Mouse (Mus musculus) kidney, adult 2 months (tissue): ENCODE results near the gene Efs.

Source experiments
- CTCF ChIP-seq: fragments of 200-500 bp; conservative IDR thresholded peaks from 2 replicates; pipeline ENCODE4 v1.5.1; 2011; ENCODE audit warnings: low read depth, mild to moderate bottlenecking, control low read depth, low read length, moderate library complexity, mixed read lengths; ENCODE audit not compliant: insufficient read depth, insufficient read length
- POLR2A ChIP-seq: fragments of 200-500 bp; IDR thresholded peaks from one replicate; pipeline ENCODE4 v1.6.1; 2011; ENCODE audit warnings: low read depth, low read length, control low read depth

DNA sequence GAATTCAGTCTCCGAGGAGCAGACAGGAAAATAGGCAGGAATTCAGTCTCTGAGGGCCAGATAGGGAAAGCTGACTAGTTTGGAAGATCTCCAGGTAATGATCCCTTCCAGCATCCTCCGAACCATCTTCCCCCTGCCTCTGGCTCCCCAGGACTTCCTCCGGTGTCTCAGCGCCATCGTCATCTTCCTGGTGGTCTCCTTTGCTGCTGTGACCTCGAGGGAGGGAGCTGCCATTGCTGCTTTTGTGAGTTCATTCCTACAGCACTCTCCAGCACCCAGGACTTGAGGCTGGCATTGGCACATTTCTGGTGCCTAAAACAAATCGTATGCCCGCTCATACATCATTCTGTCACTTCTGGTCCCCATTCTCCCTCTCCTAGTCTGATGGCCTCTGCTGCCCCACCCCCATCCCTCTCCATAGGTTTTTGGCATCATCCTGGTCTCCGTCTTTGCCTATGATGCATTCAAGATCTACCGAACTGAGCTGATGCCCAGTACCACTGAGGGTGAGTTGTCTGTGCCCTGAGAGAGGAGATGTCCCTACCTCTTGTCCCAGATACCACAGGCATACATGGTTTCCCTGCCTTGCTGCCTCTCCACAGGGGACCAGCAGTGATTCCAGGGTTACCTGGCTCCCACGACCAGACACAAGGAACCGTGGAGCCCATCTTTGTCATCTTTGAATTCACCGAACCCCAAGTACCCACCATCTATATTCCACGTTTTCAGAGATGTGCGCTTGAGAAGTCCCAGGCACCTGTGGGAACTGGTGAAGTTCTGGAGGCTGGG lies 12.7 kb upstream of the Efs start:
- TF ChIP-seq POLR2A (no peak), CTCF (no peak)
